In genomic region chrX:94212597-94213321, GRCm38 (mm10) we compare ENCODE assay signal across 8 mouse cellular contexts. TPM values are rescaled to one million over a fixed set of nuclear protein-coding genes. Genes with fewer than 3 reads are reported as not detected.
A peak's percentile ranks its signal among the peaks of the same experiment; 100 is the strongest.
DNase-seq lines count a peak whose midpoint lies in the region; ATAC-seq lines count a peak whose summit lies in the region.

Gene Eif2s3x, minus strand, starts transcription at chrX:94212862.

- H3K9ac ChIP-seq in forebrain, embryonic 11.5 days (ENCODE audit: low read length): peak within 1 kb of the TSS; percentile 82
- H3K9ac ChIP-seq in heart, embryonic 16.5 days (ENCODE audit: low read length): peak within 1 kb of the TSS; percentile 93
- peak within 1 kb of the TSS; percentile 78 for H3K9ac ChIP-seq in liver, embryonic 15.5 days
- H3K9ac ChIP-seq in neural tube, embryonic 12.5 days: peak within 1 kb of the TSS; percentile 75

- peak within 1 kb of the TSS; percentile 74 for H3K4me3 ChIP-seq in forebrain, embryonic 11.5 days (ENCODE audit: low read depth, low read length)
- H3K4me3 ChIP-seq in heart, embryonic 16.5 days (ENCODE audit: low read length): peak within 1 kb of the TSS; percentile 95
- peak within 1 kb of the TSS; percentile 86 for H3K4me3 ChIP-seq in liver, embryonic 15.5 days (replicated peaks)
- peak within 1 kb of the TSS; percentile 70 for H3K4me3 ChIP-seq in neural tube, embryonic 12.5 days

- peak; percentile 83 for ATAC-seq in CD4-positive, CD25-positive, alpha-beta regulatory T cell, adult 4 months
- ATAC-seq in forebrain, embryonic 11.5 days (replicated peaks; ENCODE audit: low FRiP score): peak; percentile 94
- peak; percentile 95 for ATAC-seq in heart, embryonic 16.5 days (replicated peaks; ENCODE audit: extremely low read depth, insufficient read depth, low FRiP score)
- peak; percentile 95 for ATAC-seq in liver, embryonic 15.5 days (ENCODE audit: insufficient read depth)
- peak; percentile 96 for ATAC-seq in neural tube, embryonic 12.5 days (ENCODE audit: low FRiP score, low read depth)

- H3K9me3 ChIP-seq in forebrain, embryonic 11.5 days (ENCODE audit: control insufficient read depth, low read length): no peaks in the 10 kb centered on the region
- H3K9me3 ChIP-seq in heart, embryonic 16.5 days (replicated peaks; ENCODE audit: control insufficient read depth, low read length): no peaks in the 10 kb centered on the region
- H3K9me3 ChIP-seq in liver, embryonic 15.5 days (replicated peaks): no peaks in the 10 kb centered on the region
- H3K9me3 ChIP-seq in neural tube, embryonic 12.5 days: no peaks in the 10 kb centered on the region

- no peaks in the 10 kb centered on the region; the same call in 1 of the 2 replicates for H3K36me3 ChIP-seq in forebrain, embryonic 11.5 days (ENCODE audit: control insufficient read depth, insufficient read depth, low read length)
- peaks cover 17% of the 10 kb centered on the region for H3K36me3 ChIP-seq in heart, embryonic 16.5 days (ENCODE audit: control insufficient read depth, insufficient read depth)
- H3K36me3 ChIP-seq in liver, embryonic 15.5 days (replicated peaks): peaks cover 29% of the 10 kb centered on the region
- H3K36me3 ChIP-seq in neural tube, embryonic 12.5 days: peaks cover 12% of the 10 kb centered on the region

- peak within 1 kb of the TSS; percentile 46 for H3K27ac ChIP-seq in forebrain, embryonic 11.5 days (ENCODE audit: low read depth, low read length)
- H3K27ac ChIP-seq in heart, embryonic 16.5 days (ENCODE audit: low read length): peak within 1 kb of the TSS; percentile 85
- peak within 1 kb of the TSS; percentile 71 for H3K27ac ChIP-seq in liver, embryonic 15.5 days (replicated peaks)
- H3K27ac ChIP-seq in neural tube, embryonic 12.5 days: no peak within 1 kb of the TSS; the same call in 1 of the 2 replicates

- peak; percentile 72 for DNase-seq in c-Kit-positive CD71-negative TER-119-negative erythroid progenitor cells, embryonic 14.5 days (ENCODE audit: low read depth)
- DNase-seq in forebrain, embryonic 11.5 days (ENCODE audit: low spot score): peak; percentile 91
- DNase-seq in kidney, postnatal 36 days: peak; percentile 87 to 89
- peak; percentile 72 for DNase-seq in telencephalon, adult 2 months (ENCODE audit: low read depth, low spot score)

- no peaks in the 10 kb centered on the region for H3K27me3 ChIP-seq in forebrain, embryonic 11.5 days (ENCODE audit: control insufficient read depth, insufficient read depth, low read length)
- no peaks in the 10 kb centered on the region for H3K27me3 ChIP-seq in heart, embryonic 16.5 days (ENCODE audit: control insufficient read depth, insufficient read depth, low read length)
- no peaks in the 10 kb centered on the region for H3K27me3 ChIP-seq in liver, embryonic 15.5 days
- H3K27me3 ChIP-seq in neural tube, embryonic 12.5 days (replicated peaks): no peaks in the 10 kb centered on the region

- under 1% methylated on average over 52 of the region's 52 CpGs for WGBS in forebrain, embryonic 11.5 days
- WGBS in heart, embryonic 16.5 days: 0% methylated on average over 51 of the region's 52 CpGs
- WGBS in liver, embryonic 15.5 days (ENCODE audit: insufficient replicate concordance): under 1% methylated on average over 52 of the region's 52 CpGs
- under 1% methylated on average over 52 of the region's 52 CpGs for WGBS in neural tube, embryonic 12.5 days

- peak within 1 kb of the TSS; percentile 55 for H3K4me2 ChIP-seq in forebrain, embryonic 11.5 days (ENCODE audit: low read depth, low read length, severe bottlenecking)
- H3K4me2 ChIP-seq in heart, embryonic 16.5 days (ENCODE audit: low read depth, low read length): peak within 1 kb of the TSS; percentile 82
- H3K4me2 ChIP-seq in liver, embryonic 15.5 days: peak within 1 kb of the TSS; percentile 72
- peak within 1 kb of the TSS; percentile 71 for H3K4me2 ChIP-seq in neural tube, embryonic 12.5 days (replicated peaks)

- H3K4me1 ChIP-seq in forebrain, embryonic 11.5 days (replicated peaks; ENCODE audit: control insufficient read depth, insufficient read depth, low read length): no peaks in the 10 kb centered on the region
- H3K4me1 ChIP-seq in heart, embryonic 16.5 days (ENCODE audit: control insufficient read depth, insufficient read depth, low read length): peaks cover 3% of the 10 kb centered on the region
- H3K4me1 ChIP-seq in liver, embryonic 15.5 days (replicated peaks): peaks cover 9% of the 10 kb centered on the region
- H3K4me1 ChIP-seq in neural tube, embryonic 12.5 days: no peaks in the 10 kb centered on the region

RNA-seq across cellular contexts. Expression of gene Eif2s3x, which starts in this region (rescaled TPM):
- 10 to 100 TPM; 57.3 to 74.9 TPM for polyA plus RNA-seq in CD4-positive, CD25-positive, alpha-beta regulatory T cell, adult 4 months (2017; shearing (Covaris generic))
- polyA plus RNA-seq in forebrain, embryonic 11.5 days (2014; fragmentation: Nextera tagmentation; extraction: Ambion mirVana): 127 and 132 TPM in 2 replicates
- polyA plus RNA-seq in heart, embryonic 16.5 days (2015; fragmentation: Nextera tagmentation; extraction: Ambion mirVana): 51.4 and 58.2 TPM in 2 replicates
- polyA plus RNA-seq in liver, embryonic 15.5 days (2015; fragmentation: Nextera tagmentation; extraction: Ambion mirVana): 37.2 and 37.4 TPM in 2 replicates
- 103 and 104 TPM in 2 replicates for polyA plus RNA-seq in neural tube, embryonic 12.5 days (2016; fragmentation: Nextera tagmentation; extraction: Ambion mirVana)
